Mouse (Mus musculus) embryonic facial prominence, embryonic 15.5 days (tissue): Measurements from ENCODE around the gene Nt5m. TPM values are rescaled to one million over a fixed set of nuclear protein-coding genes. Genes with fewer than 3 reads are reported as not detected.
A peak's percentile ranks its signal among the peaks of the same experiment; 100 is the strongest.
"Not testable (repeated sequence)": the region's sequence is repeated elsewhere in the genome, so short reads cannot be mapped to it uniquely, and the experiment has no call there.

Experiments used
- ATAC-seq: fragments of 200-750 bp; cut with Nextera tagmentation; 2 replicates; pipeline ENCODE4 v1.8.0; 2017; ENCODE audit warnings: low read depth, moderate TSS enrichment; ENCODE audit not compliant: insufficient number of reproducible peaks, low FRiP score, low TSS enrichment
- H3K27ac ChIP-seq: fragments of 300-500 bp; sonication (generic); replicated peaks from 2 replicates; pipeline ENCODE4 v1.5.1; 2015; ENCODE audit warnings: mild to moderate bottlenecking, inconsistent platforms
- H3K27me3 ChIP-seq: fragments of 300-500 bp; sonication (generic); 2 replicates; pipeline ENCODE4 v1.6.1; 2015; ENCODE audit warnings: inconsistent platforms
- H3K36me3 ChIP-seq: fragments of 300-500 bp; sonication (generic); 2 replicates; pipeline ENCODE4 v1.6.1; 2015; ENCODE audit warnings: mild to moderate bottlenecking, inconsistent platforms
- H3K4me1 ChIP-seq: fragments of 300-500 bp; sonication (generic); 2 replicates; pipeline ENCODE4 v1.6.1; 2015; ENCODE audit warnings: inconsistent platforms
- H3K4me2 ChIP-seq: fragments of 300-500 bp; sonication (generic); replicated peaks from 2 replicates; pipeline ENCODE4 v1.6.1; 2015; ENCODE audit warnings: mild to moderate bottlenecking, inconsistent platforms
- H3K4me3 ChIP-seq: fragments of 300-500 bp; sonication (generic); replicated peaks from 2 replicates; pipeline ENCODE4 v1.5.1; 2015; ENCODE audit warnings: mild to moderate bottlenecking, inconsistent platforms
- H3K9ac ChIP-seq: fragments of 300-500 bp; sonication (generic); 2 replicates; pipeline ENCODE4 v1.6.1; 2015; ENCODE audit warnings: inconsistent platforms
- H3K9me3 ChIP-seq: fragments of 300-500 bp; sonication (generic); replicated peaks from 2 replicates; pipeline ENCODE4 v1.6.1; 2016; ENCODE audit warnings: inconsistent platforms
- WGBS: fragments of 180-500 bp; shearing (Covaris S2); methylation state at CpG from one replicate; pipeline ENCODE4 v1.1.7; 2015; 5-methylcytosine and 5-hydroxymethylcytosine counted together
- polyA plus RNA-seq: library from polyadenylated mRNA; unstranded; fragments of >200 nt; fragmentation: Nextera tagmentation; extraction: Ambion mirVana; gene quantifications from 2 replicates; pipeline ENCODE4 v1.2.1, GENCODE M21; 2015

Nt5m gene
- polyA plus RNA-seq, 1 experiment from 2014 or later = 43.4 TPM

GRCm38 (mm10) chr11:59809670-59810474 lies 29.4 kb upstream of the Nt5m start, which contains the start of gene Flcn:
TSS of gene Flcn (minus strand) at chr11:59810016.
- Histone ChIP-seq H3K9ac (peak within 1 kb of the TSS; percentile 93), H3K9me3 (no peaks in the 10 kb centered on the region), H3K4me2 (peak within 1 kb of the TSS; percentile 81), H3K27ac (peak within 1 kb of the TSS; percentile 98), H3K27me3 (no peaks in the 10 kb centered on the region), H3K4me3 (peak within 1 kb of the TSS; percentile 78), H3K4me1 (peaks cover 22% of the 10 kb centered on the region), H3K36me3 (peaks cover 23% of the 10 kb centered on the region)
- peak; percentile 92 for ATAC-seq
- WGBS = under 1% methylated on average over 52 of the region's 52 CpGs

GRCm38 (mm10) chr11:59810480-59811158 lies 28.6 kb upstream of the Nt5m start:
- H3K4me2 ChIP-seq = peak overlapping the region; percentile 81
- peak overlapping the region; percentile 98 for H3K27ac ChIP-seq
- no peak for ATAC-seq

GRCm38 (mm10) chr11:59811211-59811610 lies 28.0 kb upstream of the Nt5m start:
- H3K27ac ChIP-seq = peak overlapping the region; percentile 98
- peak overlapping the region; percentile 7; the same call in 1 of the 2 replicates for H3K4me3 ChIP-seq
- H3K36me3 ChIP-seq = peaks cover 19% of the 10 kb centered on the region
- ATAC-seq = no peak
- 32% methylated on average over 4 of the region's 4 CpGs for WGBS
- peak overlapping the region; percentile 81 for H3K4me2 ChIP-seq
- no peak overlapping the region for H3K9ac ChIP-seq
- no peaks in the 10 kb centered on the region for H3K9me3 ChIP-seq
- H3K27me3 ChIP-seq = no peaks in the 10 kb centered on the region
- peaks cover 22% of the 10 kb centered on the region for H3K4me1 ChIP-seq

More at GRCm38 (mm10) chr11:59810480-59811158, 28.6 kb upstream of the Nt5m start:
- Histone ChIP-seq H3K4me3 (peak overlapping the region; percentile 78), H3K9me3 (no peaks in the 10 kb centered on the region), H3K9ac (peak overlapping the region; percentile 93; the same call in 1 of the 2 replicates), H3K27me3 (no peaks in the 10 kb centered on the region), H3K36me3 (peaks cover 22% of the 10 kb centered on the region), H3K4me1 (peaks cover 22% of the 10 kb centered on the region)
- WGBS = 49% methylated on average over 14 of the region's 14 CpGs

- Histone ChIP-seq H3K4me2 (no peak overlapping the region), H3K9me3 (no peaks in the 10 kb centered on the region), H3K9ac (no peak overlapping the region), H3K4me1 (peaks cover 18% of the 10 kb centered on the region), H3K4me3 (no peak overlapping the region), H3K36me3 (peaks cover 24% of the 10 kb centered on the region), H3K27me3 (no peaks in the 10 kb centered on the region), H3K27ac (no peak overlapping the region)
- no peak for ATAC-seq
- 52% methylated on average over 3 of the region's 3 CpGs for WGBS
These were observed 26.0 kb upstream of the Nt5m start for GRCm38 (mm10) chr11:59813276-59813675.

- H3K36me3 ChIP-seq = peaks cover 34% of the 10 kb centered on the region
- H3K27me3 ChIP-seq = no peaks in the 10 kb centered on the region
- H3K4me2 ChIP-seq = no peak overlapping the region
- WGBS = 77% methylated on average over 1 of the region's 1 CpGs
- H3K9me3 ChIP-seq = no peaks in the 10 kb centered on the region
- H3K27ac ChIP-seq = no peak overlapping the region
- H3K4me1 ChIP-seq = peaks cover 10% of the 10 kb centered on the region; the same call in 1 of the 2 replicates
- no peak for ATAC-seq
- H3K9ac ChIP-seq = no peak overlapping the region
- H3K4me3 ChIP-seq = no peak overlapping the region
These were observed 24.9 kb upstream of the Nt5m start for GRCm38 (mm10) chr11:59814311-59814710.

- H3K9me3 ChIP-seq = no peaks in the 10 kb centered on the region
- H3K27me3 ChIP-seq = no peaks in the 10 kb centered on the region
- peaks cover 41% of the 10 kb centered on the region for H3K36me3 ChIP-seq
- no peak overlapping the region for H3K27ac ChIP-seq
- H3K9ac ChIP-seq = no peak overlapping the region
- H3K4me1 ChIP-seq = peaks cover 10% of the 10 kb centered on the region; the same call in 1 of the 2 replicates
- H3K4me2 ChIP-seq = no peak overlapping the region
- 81% methylated on average over 6 of the region's 6 CpGs for WGBS
- H3K4me3 ChIP-seq = no peak overlapping the region
- no peak for ATAC-seq
These were observed 24.3 kb upstream of the Nt5m start for GRCm38 (mm10) chr11:59814936-59815335.

GRCm38 (mm10) chr11:59815482-59816065 lies 23.7 kb upstream of the Nt5m start:
- Histone ChIP-seq H3K4me1 (peaks cover 7% of the 10 kb centered on the region; the same call in 1 of the 2 replicates), H3K4me2 (no peak overlapping the region), H3K9me3 (no peaks in the 10 kb centered on the region), H3K4me3 (no peak overlapping the region), H3K27me3 (no peaks in the 10 kb centered on the region), H3K9ac (no peak overlapping the region), H3K27ac (no peak overlapping the region), H3K36me3 (peaks cover 47% of the 10 kb centered on the region)
- no peak for ATAC-seq
- WGBS = 85% methylated on average over 6 of the region's 6 CpGs

GRCm38 (mm10) chr11:59817916-59818315 lies 21.3 kb upstream of the Nt5m start:
- no peak overlapping the region for H3K4me2 ChIP-seq
- WGBS = 96% methylated on average over 3 of the region's 3 CpGs
- H3K27ac ChIP-seq = no peak overlapping the region
- H3K4me1 ChIP-seq = no peaks in the 10 kb centered on the region
- H3K36me3 ChIP-seq = peaks cover 66% of the 10 kb centered on the region
- no peak overlapping the region for H3K9ac ChIP-seq
- H3K9me3 ChIP-seq = no peaks in the 10 kb centered on the region
- H3K27me3 ChIP-seq = no peaks in the 10 kb centered on the region
- ATAC-seq = no peak
- no peak overlapping the region for H3K4me3 ChIP-seq

- Histone ChIP-seq H3K9ac (no peak overlapping the region), H3K9me3 (no peaks in the 10 kb centered on the region), H3K27me3 (no peaks in the 10 kb centered on the region), H3K4me3 (no peak overlapping the region), H3K27ac (no peak overlapping the region), H3K36me3 (peaks cover 88% of the 10 kb centered on the region), H3K4me2 (no peak overlapping the region), H3K4me1 (no peaks in the 10 kb centered on the region)
- WGBS = 86% methylated on average over 3 of the region's 3 CpGs
- no peak for ATAC-seq
These were observed 17.6 kb upstream of the Nt5m start for GRCm38 (mm10) chr11:59821625-59822024.

GRCm38 (mm10) chr11:59837789-59838188 lies 1.5 kb upstream of the Nt5m start:
- H3K9me3 ChIP-seq, H3K27me3 ChIP-seq, H3K9ac ChIP-seq, ATAC-seq, H3K27ac ChIP-seq: not testable (repeated sequence)
- WGBS = no CpG with 5 or more reads among the region's 1 CpGs
- H3K4me1 ChIP-seq = peaks cover 20% of the 10 kb centered on the region
- H3K4me3 ChIP-seq = peak overlapping the region; percentile 99; the same call in 1 of the 2 replicates
- H3K36me3 ChIP-seq = peaks cover 29% of the 10 kb centered on the region
- H3K4me2 ChIP-seq = peak overlapping the region; percentile 63; the same call in 1 of the 2 replicates

GRCm38 (mm10) chr11:59838426-59838825 lies 821 bp upstream of the Nt5m start:
- Histone ChIP-seq H3K27me3 (no peaks in the 10 kb centered on the region), H3K4me3 (peak overlapping the region; percentile 99), H3K4me2 (peak overlapping the region; percentile 63), H3K27ac (peak overlapping the region; percentile 99), H3K9me3 (no peaks in the 10 kb centered on the region), H3K36me3 (peaks cover 22% of the 10 kb centered on the region), H3K9ac (peak overlapping the region; percentile 98), H3K4me1 (peaks cover 20% of the 10 kb centered on the region)
- 47% methylated on average over 4 of the region's 4 CpGs for WGBS
- ATAC-seq = no peak
